Mouse (Mus musculus) bone marrow macrophage, adult 2 months (primary cell): ENCODE data around the gene Chd6.

Experiments
- CTCF ChIP-seq: IDR thresholded peaks from 2 replicates; pipeline ENCODE4 v1.5.1; 2012; ENCODE audit warnings: low read depth, mild to moderate bottlenecking, low read length, moderate library complexity
- POLR2A ChIP-seq: IDR thresholded peaks from 2 replicates; pipeline ENCODE4 v1.6.1; 2012; ENCODE audit warnings: mild to moderate bottlenecking, low read depth, low read length, borderline replicate concordance

- no peak for TF ChIP-seq CTCF
- no peak for TF ChIP-seq POLR2A
Measured at GRCm38 (mm10) chr2:161108933-161109371, at the start of gene Chd6.
